Mouse (Mus musculus): ENCODE measurements around the gene Prok2. TPM values are rescaled to one million over a fixed set of nuclear protein-coding genes. Genes with fewer than 3 reads are reported as not detected.
A peak's percentile ranks its signal among the peaks of the same experiment; 100 is the strongest.

Gene Prok2
- polyA plus RNA-seq (2014; fragmentation: Nextera tagmentation; extraction: Ambion mirVana) = not detected in 2 replicates

DNA sequence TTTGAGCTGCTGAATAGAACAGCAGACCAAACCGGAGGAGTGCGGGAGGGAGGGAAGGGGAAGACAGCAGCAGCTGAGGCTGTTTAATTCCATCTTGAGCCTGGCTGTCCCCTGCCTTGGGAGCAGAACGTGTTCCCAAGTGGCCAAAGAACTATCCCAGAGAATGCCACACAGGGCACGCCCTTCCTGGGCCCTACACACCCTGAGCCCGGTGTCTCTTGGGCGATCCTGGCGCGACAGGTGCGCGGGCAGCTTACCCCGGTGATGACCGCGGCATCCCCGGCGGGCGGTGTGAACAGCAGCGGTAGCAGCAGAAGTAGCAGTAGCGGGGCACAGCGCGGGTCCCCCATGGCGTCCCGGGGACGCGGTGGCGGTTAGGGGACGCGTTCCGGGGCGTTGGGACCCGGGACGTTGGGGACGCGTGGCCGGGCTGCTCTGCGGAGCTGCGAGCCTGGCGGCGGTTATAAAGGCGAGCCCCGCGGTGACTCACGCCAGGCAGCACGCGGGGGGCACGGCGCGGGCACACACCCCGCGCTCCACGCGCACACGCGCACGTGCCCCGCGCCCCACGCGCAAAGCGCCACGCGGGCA is at the start of gene Prok2:
TSS of gene Prok2 (minus strand) at position 422 of the 591 bp plus-strand sequence.
- peak; percentile 65; the same call in 1 of the 2 replicates for ATAC-seq (ENCODE audit: insufficient number of reproducible peaks, insufficient read depth, low FRiP score, low read depth)
- Histone ChIP-seq H3K27ac (ENCODE audit: low read length) (no peak within 1 kb of the TSS), H3K4me3 (ENCODE audit: low read depth, low read length) (peak within 1 kb of the TSS; percentile 45), H3K4me1 (ENCODE audit: control insufficient read depth, insufficient read depth, low read length) (peaks cover 12% of the 10 kb centered on the region; the same call in 1 of the 2 replicates), H3K9me3 (ENCODE audit: control insufficient read depth, low read depth, low read length) (no peaks in the 10 kb centered on the region), H3K9ac (replicated peaks; ENCODE audit: low read depth, low read length) (peak within 1 kb of the TSS; percentile 14; the same call in 1 of the 2 replicates), H3K36me3 (ENCODE audit: control insufficient read depth, insufficient read depth, low read length) (no peaks in the 10 kb centered on the region), H3K27me3 (ENCODE audit: control insufficient read depth, insufficient read depth, low read length) (peaks cover 12% of the 10 kb centered on the region), H3K4me2 (replicated peaks; ENCODE audit: low read depth, low read length) (peak within 1 kb of the TSS; percentile 98)
- under 1% methylated on average over 61 of the region's 61 CpGs for WGBS

DNA sequence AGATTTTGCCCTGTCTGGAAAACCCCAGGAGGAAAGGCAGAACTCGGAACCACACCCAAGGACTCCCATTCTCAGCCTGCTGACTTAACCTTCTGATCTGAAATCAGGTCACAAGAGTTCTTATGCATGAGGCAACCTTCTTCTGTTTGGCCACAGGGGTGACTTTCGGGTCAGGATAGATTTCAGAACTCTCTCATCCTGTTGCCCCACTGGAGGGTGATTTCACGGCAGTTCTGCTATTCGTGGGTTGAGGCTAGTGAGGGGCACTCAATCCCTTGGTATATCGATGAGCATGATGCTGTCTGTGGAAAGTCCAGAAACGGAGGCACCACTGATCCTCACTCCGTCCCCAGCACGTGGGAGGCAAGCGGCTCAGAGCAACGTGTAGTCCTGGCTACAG is 48.5 kb upstream of the Prok2 start:
- Histone ChIP-seq H3K27me3 (ENCODE audit: control insufficient read depth, insufficient read depth, low read length) (no peaks in the 10 kb centered on the region), H3K27ac (ENCODE audit: low read length) (no peak overlapping the region), H3K9me3 (ENCODE audit: control insufficient read depth, low read depth, low read length) (no peaks in the 10 kb centered on the region), H3K4me2 (replicated peaks; ENCODE audit: low read depth, low read length) (no peak overlapping the region), H3K4me3 (ENCODE audit: low read depth, low read length) (no peak overlapping the region), H3K4me1 (ENCODE audit: control insufficient read depth, insufficient read depth, low read length) (no peaks in the 10 kb centered on the region), H3K36me3 (ENCODE audit: control insufficient read depth, insufficient read depth, low read length) (no peaks in the 10 kb centered on the region), H3K9ac (replicated peaks; ENCODE audit: low read depth, low read length) (no peak overlapping the region)
- no peak for ATAC-seq (ENCODE audit: insufficient number of reproducible peaks, insufficient read depth, low FRiP score, low read depth)
- 77% methylated on average over 10 of the region's 10 CpGs for WGBS

DNA sequence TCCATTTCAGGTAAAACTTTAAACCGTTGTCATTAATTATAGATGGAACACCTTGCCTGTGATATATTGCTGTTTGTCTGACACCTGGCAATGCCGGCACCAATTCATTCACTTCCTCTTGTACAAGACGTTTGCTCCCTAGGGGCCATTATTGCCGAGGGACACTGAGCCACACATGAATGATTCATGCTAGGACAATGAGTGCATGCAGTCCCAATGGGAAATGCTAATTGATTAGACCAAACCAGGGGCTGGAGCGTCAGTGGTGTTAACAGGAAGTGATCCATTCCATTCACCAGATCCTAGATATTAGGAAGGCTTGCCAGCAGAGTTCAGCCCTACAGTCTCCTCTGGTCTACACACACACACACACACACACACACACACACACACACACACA is 42.3 kb upstream of the Prok2 start:
- Histone ChIP-seq H3K4me3 (ENCODE audit: low read depth, low read length) (no peak overlapping the region), H3K4me1 (ENCODE audit: control insufficient read depth, insufficient read depth, low read length) (no peaks in the 10 kb centered on the region), H3K27ac (ENCODE audit: low read length) (no peak overlapping the region), H3K27me3 (ENCODE audit: control insufficient read depth, insufficient read depth, low read length) (no peaks in the 10 kb centered on the region), H3K9me3 (ENCODE audit: control insufficient read depth, low read depth, low read length) (no peaks in the 10 kb centered on the region), H3K9ac (replicated peaks; ENCODE audit: low read depth, low read length) (no peak overlapping the region), H3K36me3 (ENCODE audit: control insufficient read depth, insufficient read depth, low read length) (no peaks in the 10 kb centered on the region), H3K4me2 (replicated peaks; ENCODE audit: low read depth, low read length) (no peak overlapping the region)
- WGBS = 44% methylated on average over 5 of the region's 5 CpGs
- ATAC-seq (ENCODE audit: insufficient number of reproducible peaks, insufficient read depth, low FRiP score, low read depth) = no peak

DNA sequence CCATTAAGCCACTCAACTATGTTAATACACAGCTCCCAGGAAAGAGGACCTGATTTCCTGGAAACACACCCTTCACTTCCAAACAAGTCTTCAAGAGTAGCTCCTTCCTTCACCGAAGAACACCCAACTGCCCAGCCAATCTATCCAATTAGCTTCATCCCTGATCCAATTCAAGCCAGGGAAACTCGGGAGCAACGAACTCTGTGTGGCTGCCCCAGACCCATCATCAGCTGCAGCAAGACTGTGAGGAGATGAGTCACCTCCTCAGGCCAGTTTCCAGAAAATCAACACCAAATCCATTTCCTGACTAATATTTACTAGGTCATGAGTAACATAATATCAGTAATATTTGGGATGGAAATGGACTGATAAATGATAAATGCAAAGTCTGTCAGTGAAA is 38.7 kb upstream of the Prok2 start:
- ATAC-seq (ENCODE audit: insufficient number of reproducible peaks, insufficient read depth, low FRiP score, low read depth) = no peak
- no peaks in the 10 kb centered on the region for H3K9me3 ChIP-seq (ENCODE audit: control insufficient read depth, low read depth, low read length)
- H3K4me3 ChIP-seq (ENCODE audit: low read depth, low read length) = no peak overlapping the region
- 79% methylated on average over 3 of the region's 3 CpGs for WGBS
- no peak overlapping the region for H3K27ac ChIP-seq (ENCODE audit: low read length)
- H3K36me3 ChIP-seq (ENCODE audit: control insufficient read depth, insufficient read depth, low read length) = no peaks in the 10 kb centered on the region
- no peak overlapping the region for H3K9ac ChIP-seq (replicated peaks; ENCODE audit: low read depth, low read length)
- no peaks in the 10 kb centered on the region for H3K27me3 ChIP-seq (ENCODE audit: control insufficient read depth, insufficient read depth, low read length)
- no peaks in the 10 kb centered on the region for H3K4me1 ChIP-seq (ENCODE audit: control insufficient read depth, insufficient read depth, low read length)
- no peak overlapping the region for H3K4me2 ChIP-seq (replicated peaks; ENCODE audit: low read depth, low read length)

DNA sequence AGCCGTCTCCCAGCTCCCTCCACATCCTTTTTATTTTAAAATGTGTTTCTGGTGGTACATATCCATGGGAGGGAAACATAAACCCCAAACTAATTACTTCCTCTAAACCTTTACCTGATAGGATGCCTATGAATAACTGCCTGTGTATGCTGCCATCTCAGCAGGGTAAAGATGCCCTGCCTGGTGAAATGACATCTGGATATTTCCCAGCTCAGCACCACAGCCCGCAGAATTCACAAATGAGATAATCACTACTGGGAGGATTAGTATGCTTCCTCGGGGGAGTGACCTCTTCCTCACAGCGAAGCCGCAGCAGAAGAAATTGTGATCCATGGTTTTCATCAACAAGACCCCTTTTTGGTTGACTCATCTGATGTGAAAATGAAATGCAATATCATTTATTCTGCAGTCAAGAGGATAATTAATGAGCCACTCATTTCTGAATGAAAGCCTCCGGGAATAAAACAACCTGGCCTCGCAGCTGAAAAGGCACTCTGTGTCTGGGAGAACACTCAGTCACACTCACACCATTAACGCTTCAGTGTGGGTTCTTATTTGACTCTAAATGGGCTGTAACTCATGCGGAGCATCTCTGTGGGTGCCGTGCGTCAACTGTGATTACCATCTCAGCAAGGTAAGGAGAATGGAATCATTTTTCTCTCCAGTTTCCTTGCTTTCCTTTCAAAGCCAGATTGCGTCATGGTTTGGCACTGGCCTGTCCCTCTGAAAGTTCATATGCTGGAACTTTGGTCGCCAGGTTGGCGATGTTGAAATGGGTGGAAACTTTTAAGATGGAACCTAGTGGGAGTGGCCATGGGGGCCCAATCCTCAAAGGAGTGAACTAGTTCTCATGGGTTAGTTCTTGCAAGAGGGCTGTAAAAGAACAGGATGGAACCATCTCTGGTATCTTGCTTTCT is 36.1 kb upstream of the Prok2 start:
- H3K9ac ChIP-seq (replicated peaks; ENCODE audit: low read depth, low read length) = no peak overlapping the region
- no peaks in the 10 kb centered on the region for H3K27me3 ChIP-seq (ENCODE audit: control insufficient read depth, insufficient read depth, low read length)
- WGBS = 64% methylated on average over 14 of the region's 14 CpGs
- H3K4me2 ChIP-seq (replicated peaks; ENCODE audit: low read depth, low read length) = no peak overlapping the region
- no peak for ATAC-seq (ENCODE audit: insufficient number of reproducible peaks, insufficient read depth, low FRiP score, low read depth)
- no peaks in the 10 kb centered on the region for H3K9me3 ChIP-seq (ENCODE audit: control insufficient read depth, low read depth, low read length)
- no peak overlapping the region for H3K4me3 ChIP-seq (ENCODE audit: low read depth, low read length)
- no peaks in the 10 kb centered on the region for H3K36me3 ChIP-seq (ENCODE audit: control insufficient read depth, insufficient read depth, low read length)
- no peak overlapping the region for H3K27ac ChIP-seq (ENCODE audit: low read length)
- H3K4me1 ChIP-seq (ENCODE audit: control insufficient read depth, insufficient read depth, low read length) = no peaks in the 10 kb centered on the region

DNA sequence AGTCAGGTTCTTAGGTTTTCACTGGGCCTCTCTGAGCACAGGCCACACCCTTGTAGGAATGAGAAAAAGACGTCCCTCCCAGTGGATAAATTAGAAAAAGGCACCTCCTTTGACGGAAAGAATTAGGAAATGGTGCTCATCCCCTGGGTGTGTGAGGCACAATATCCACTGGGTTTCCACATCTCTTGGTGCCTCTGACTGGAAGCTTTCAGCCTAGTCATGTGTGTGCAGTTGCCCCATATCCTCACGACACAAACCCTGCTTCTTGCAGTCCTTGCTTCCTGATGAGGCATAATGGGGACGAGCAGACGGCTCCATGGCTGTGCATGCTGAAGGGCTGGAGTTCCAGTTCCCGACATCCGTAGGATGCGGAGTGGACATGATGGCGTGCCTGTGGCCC is 29.9 kb upstream of the Prok2 start:
- ATAC-seq (ENCODE audit: insufficient number of reproducible peaks, insufficient read depth, low FRiP score, low read depth) = no peak
- 83% methylated on average over 9 of the region's 9 CpGs for WGBS

DNA sequence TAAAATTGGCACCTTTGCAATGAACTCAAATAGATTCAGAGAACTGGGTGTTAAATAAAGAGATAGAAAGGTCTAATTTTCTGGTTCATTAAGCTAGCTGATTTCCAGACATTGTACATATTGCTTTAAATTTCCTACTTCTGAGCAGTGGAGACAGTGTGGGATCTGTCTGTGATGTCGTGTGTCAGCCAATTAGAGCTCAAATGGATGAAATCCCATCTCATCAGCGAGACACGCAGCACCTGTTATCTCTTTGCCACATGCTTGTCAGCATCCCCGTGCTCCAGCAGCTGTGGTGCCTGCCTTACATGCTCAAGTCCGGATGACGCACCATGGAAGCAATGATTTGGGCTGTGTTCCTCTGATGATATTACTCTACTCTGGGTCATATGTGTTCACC is 25.1 kb upstream of the Prok2 start:
- H3K9me3 ChIP-seq (ENCODE audit: control insufficient read depth, low read depth, low read length) = no peaks in the 10 kb centered on the region
- H3K36me3 ChIP-seq (ENCODE audit: control insufficient read depth, insufficient read depth, low read length) = no peaks in the 10 kb centered on the region
- no peaks in the 10 kb centered on the region for H3K4me1 ChIP-seq (ENCODE audit: control insufficient read depth, insufficient read depth, low read length)
- no peak overlapping the region for H3K4me2 ChIP-seq (replicated peaks; ENCODE audit: low read depth, low read length)
- H3K9ac ChIP-seq (replicated peaks; ENCODE audit: low read depth, low read length) = no peak overlapping the region
- 67% methylated on average over 6 of the region's 6 CpGs for WGBS
- no peak for ATAC-seq (ENCODE audit: insufficient number of reproducible peaks, insufficient read depth, low FRiP score, low read depth)
- H3K4me3 ChIP-seq (ENCODE audit: low read depth, low read length) = no peak overlapping the region
- no peak overlapping the region for H3K27ac ChIP-seq (ENCODE audit: low read length)
- H3K27me3 ChIP-seq (ENCODE audit: control insufficient read depth, insufficient read depth, low read length) = no peaks in the 10 kb centered on the region

More for the DNA sequence above, 29.9 kb upstream of the Prok2 start:
- H3K9ac ChIP-seq (replicated peaks; ENCODE audit: low read depth, low read length) = no peak overlapping the region
- H3K4me2 ChIP-seq (replicated peaks; ENCODE audit: low read depth, low read length) = no peak overlapping the region
- no peaks in the 10 kb centered on the region for H3K4me1 ChIP-seq (ENCODE audit: control insufficient read depth, insufficient read depth, low read length)
- no peaks in the 10 kb centered on the region for H3K36me3 ChIP-seq (ENCODE audit: control insufficient read depth, insufficient read depth, low read length)
- H3K27me3 ChIP-seq (ENCODE audit: control insufficient read depth, insufficient read depth, low read length) = no peaks in the 10 kb centered on the region
- H3K27ac ChIP-seq (ENCODE audit: low read length) = no peak overlapping the region
- no peaks in the 10 kb centered on the region for H3K9me3 ChIP-seq (ENCODE audit: control insufficient read depth, low read depth, low read length)
- H3K4me3 ChIP-seq (ENCODE audit: low read depth, low read length) = no peak overlapping the region

DNA sequence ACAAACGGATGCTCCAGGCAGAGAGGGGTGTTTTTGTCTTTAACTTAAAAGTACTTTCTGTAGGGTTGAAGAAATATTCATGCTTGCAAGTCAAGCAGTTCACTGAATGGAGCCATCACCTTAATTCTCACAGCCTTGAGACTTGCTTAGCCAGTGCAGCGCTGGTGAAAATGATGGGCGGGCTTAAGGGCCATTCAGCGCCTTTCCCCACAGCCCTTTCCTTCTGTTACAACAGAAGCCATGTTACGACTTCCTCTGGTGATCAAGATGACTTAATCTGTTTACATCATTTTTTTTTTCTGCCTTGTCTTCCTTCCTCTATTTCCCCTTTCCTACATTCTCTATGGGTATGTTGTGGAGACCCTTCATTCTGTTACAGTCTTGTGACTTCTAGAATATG is 20.1 kb upstream of the Prok2 start:
- Histone ChIP-seq H3K9ac (replicated peaks; ENCODE audit: low read depth, low read length) (no peak overlapping the region), H3K27ac (ENCODE audit: low read length) (no peak overlapping the region), H3K9me3 (ENCODE audit: control insufficient read depth, low read depth, low read length) (no peaks in the 10 kb centered on the region), H3K4me2 (replicated peaks; ENCODE audit: low read depth, low read length) (no peak overlapping the region), H3K4me3 (ENCODE audit: low read depth, low read length) (no peak overlapping the region), H3K4me1 (ENCODE audit: control insufficient read depth, insufficient read depth, low read length) (no peaks in the 10 kb centered on the region), H3K36me3 (ENCODE audit: control insufficient read depth, insufficient read depth, low read length) (no peaks in the 10 kb centered on the region), H3K27me3 (ENCODE audit: control insufficient read depth, insufficient read depth, low read length) (no peaks in the 10 kb centered on the region)
- 87% methylated on average over 5 of the region's 5 CpGs for WGBS
- ATAC-seq (ENCODE audit: insufficient number of reproducible peaks, insufficient read depth, low FRiP score, low read depth) = no peak
